Mouse (Mus musculus): ENCODE results near the gene Lypd4. TPM values are rescaled to one million over a fixed set of nuclear protein-coding genes. Genes with fewer than 3 reads are reported as not detected.

The Lypd4 gene
- total and polyA plus RNA-seq, 3 experiments: 0.11 TPM; not detected in 2

DNA sequence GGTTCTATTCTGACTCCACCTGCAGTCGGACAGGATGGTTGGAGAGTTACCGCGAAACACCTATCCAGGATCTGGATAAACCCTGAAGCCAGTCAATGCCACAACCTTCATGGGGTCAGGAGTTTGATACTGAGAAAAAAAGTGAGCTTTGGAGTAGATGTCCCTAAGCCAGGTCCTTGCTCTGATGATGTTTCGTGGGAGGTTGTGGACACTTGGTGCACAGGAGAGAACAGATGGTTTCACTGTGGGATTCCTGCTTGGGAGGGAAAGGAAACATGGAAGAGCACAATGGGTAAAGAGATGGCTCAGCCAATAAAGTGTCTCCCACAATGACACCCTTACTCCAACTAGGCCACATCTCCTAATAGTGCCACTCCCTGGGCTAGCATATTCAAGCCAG is 42.6 kb downstream of the Lypd4 start:
- H3K27me3 ChIP-seq (ENCODE audit: insufficient read depth, low read length): peaks cover 8% of the 10 kb centered on the region; the same call in 1 of the 2 replicates
- H3K9me3 ChIP-seq (replicated peaks): no peaks in the 10 kb centered on the region
- ATAC-seq (ENCODE audit: extremely low read depth, insufficient number of reproducible peaks, low FRiP score, poor library complexity, severe bottlenecking): no peak
- TF ChIP-seq CTCF (IDR thresholded peaks at IDR 0.05; ENCODE audit: low read depth, low read length): no peak
- TF ChIP-seq TAL1 (conservative IDR thresholded peaks at IDR 0.05; ENCODE audit: low read depth, low read length): no peak
- TF ChIP-seq GATA2 (IDR thresholded peaks at IDR 0.05; ENCODE audit: borderline replicate concordance, low read depth, low read length): no peak
- no peak for TF ChIP-seq POLR2AphosphoS5 (IDR thresholded peaks at IDR 0.05; ENCODE audit: insufficient replicate concordance, low read depth, low read length)
- no peak for TF ChIP-seq GATA1 (IDR thresholded peaks at IDR 0.05; ENCODE audit: borderline replicate concordance, low read length)
- no peak overlapping the region for H3K4me3 ChIP-seq (ENCODE audit: low read depth, low read length)
- no peaks in the 10 kb centered on the region for H3K4me1 ChIP-seq (ENCODE audit: insufficient read depth, low read depth, low read length)
- H3K36me3 ChIP-seq (replicated peaks): no peaks in the 10 kb centered on the region
- no peak for DNase-seq (ENCODE audit: low spot score)

DNA sequence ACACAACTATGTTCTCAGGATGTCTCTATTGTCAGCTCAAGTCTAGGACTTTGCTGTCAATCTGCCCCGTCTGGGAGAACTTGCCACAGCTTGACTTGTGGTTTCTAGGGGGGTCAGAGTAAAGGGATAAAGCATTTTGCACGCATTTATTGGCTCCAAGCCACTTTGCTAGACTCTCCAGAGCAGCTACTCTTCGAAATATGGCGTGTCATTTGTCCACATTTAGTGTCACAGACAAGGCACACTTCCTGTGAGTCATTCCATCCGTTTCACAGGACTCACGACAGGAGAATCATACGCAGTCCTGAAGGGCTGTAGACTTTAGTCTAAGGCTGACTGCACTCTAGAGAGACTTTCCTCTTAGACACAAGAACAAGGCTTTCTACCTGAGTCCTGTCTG is 45.3 kb downstream of the Lypd4 start:
- no peak for DNase-seq (ENCODE audit: low spot score)
- TF ChIP-seq GATA2 (IDR thresholded peaks at IDR 0.05; ENCODE audit: borderline replicate concordance, low read depth, low read length) (no peak), GATA1 (IDR thresholded peaks at IDR 0.05; ENCODE audit: borderline replicate concordance, low read length) (no peak), TAL1 (conservative IDR thresholded peaks at IDR 0.05; ENCODE audit: low read depth, low read length) (no peak), POLR2AphosphoS5 (IDR thresholded peaks at IDR 0.05; ENCODE audit: insufficient replicate concordance, low read depth, low read length) (no peak), CTCF (IDR thresholded peaks at IDR 0.05; ENCODE audit: low read depth, low read length) (no peak)
- Histone ChIP-seq H3K4me1 (ENCODE audit: insufficient read depth, low read depth, low read length) (no peaks in the 10 kb centered on the region), H3K4me3 (ENCODE audit: low read depth, low read length) (no peak overlapping the region), H3K9me3 (replicated peaks) (no peaks in the 10 kb centered on the region), H3K27me3 (ENCODE audit: insufficient read depth, low read length) (peaks cover 8% of the 10 kb centered on the region; the same call in 1 of the 2 replicates), H3K36me3 (replicated peaks) (no peaks in the 10 kb centered on the region)
- no peak for ATAC-seq (ENCODE audit: extremely low read depth, insufficient number of reproducible peaks, low FRiP score, poor library complexity, severe bottlenecking)

DNA sequence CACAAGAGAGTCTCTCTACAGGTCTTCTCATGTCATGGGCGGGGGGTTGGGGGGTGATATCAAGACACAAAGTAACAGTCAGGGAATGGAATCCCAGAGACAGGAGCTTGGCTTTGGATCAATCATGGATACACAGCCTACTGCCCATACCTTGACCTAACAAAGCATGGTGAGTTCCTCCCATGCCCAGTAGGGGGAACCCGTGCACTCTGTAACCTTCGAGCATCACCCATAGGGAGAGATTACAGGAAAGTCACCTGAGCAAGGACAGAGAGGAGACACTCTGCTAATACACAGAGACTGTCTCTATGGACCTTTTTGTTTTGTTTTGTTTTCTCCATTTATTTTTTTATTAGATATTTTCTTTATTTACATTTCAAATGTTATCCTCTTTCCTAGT is 52.2 kb downstream of the Lypd4 start:
- Histone ChIP-seq H3K27me3 (ENCODE audit: insufficient read depth, low read length) (peaks cover 8% of the 10 kb centered on the region), H3K9me3 (replicated peaks) (no peaks in the 10 kb centered on the region), H3K4me3 (ENCODE audit: low read depth, low read length) (no peak overlapping the region), H3K4me1 (ENCODE audit: insufficient read depth, low read depth, low read length) (no peaks in the 10 kb centered on the region), H3K36me3 (replicated peaks) (no peaks in the 10 kb centered on the region)
- ATAC-seq (ENCODE audit: extremely low read depth, insufficient number of reproducible peaks, low FRiP score, poor library complexity, severe bottlenecking): peak; percentile 57; the same call in 1 of the 2 replicates
- DNase-seq (ENCODE audit: low spot score): peak; percentile 57
- TF ChIP-seq GATA1 (IDR thresholded peaks at IDR 0.05; ENCODE audit: borderline replicate concordance, low read length) (no peak), CTCF (IDR thresholded peaks at IDR 0.05; ENCODE audit: low read depth, low read length) (peak; percentile 75)

Other genes with a start within 250 kb of the Lypd4 start
- not detected in 2 replicates for gene Lypd3, start 233.4 kb downstream of the Lypd4 start, total RNA-seq (2014; fragmentation: Nextera tagmentation)
- gene Lypd3, start 233.4 kb downstream of the Lypd4 start, total RNA-seq (2017): 0.23 TPM in 1 of 2 replicates, not detected in the other
- not detected in 2 replicates for gene Lypd3, start 233.4 kb downstream of the Lypd4 start, polyA plus RNA-seq (2012)
- not detected in 2 replicates for gene Tex101, start 193.3 kb downstream of the Lypd4 start, total RNA-seq (2014; fragmentation: Nextera tagmentation)
- gene Tex101, start 193.3 kb downstream of the Lypd4 start, total RNA-seq (2017): 0.16 TPM in 1 of 2 replicates, not detected in the other
- not detected in 2 replicates for gene Tex101, start 193.3 kb downstream of the Lypd4 start, polyA plus RNA-seq (2012)
- gene BC049730, start 160.7 kb downstream of the Lypd4 start, total RNA-seq (2014; fragmentation: Nextera tagmentation): not detected in 2 replicates
- gene BC049730, start 160.7 kb downstream of the Lypd4 start, total RNA-seq (2017): not detected in 2 replicates
- not detected in 2 replicates for gene BC049730, start 160.7 kb downstream of the Lypd4 start, polyA plus RNA-seq (2012)
- not detected in 2 replicates for gene Gm4763, start 143.0 kb downstream of the Lypd4 start, total RNA-seq (2014; fragmentation: Nextera tagmentation)
- not detected in 2 replicates for gene Gm4763, start 143.0 kb downstream of the Lypd4 start, total RNA-seq (2017)
- gene Gm4763, start 143.0 kb downstream of the Lypd4 start, polyA plus RNA-seq (2012): not detected in 2 replicates
- gene Cd177, start 109.6 kb downstream of the Lypd4 start, total RNA-seq (2014; fragmentation: Nextera tagmentation): not detected in 2 replicates
- gene Cd177, start 109.6 kb downstream of the Lypd4 start, total RNA-seq (2017): not detected in 2 replicates
- gene Cd177, start 109.6 kb downstream of the Lypd4 start, polyA plus RNA-seq (2012): 0.03 TPM in 1 of 2 replicates, not detected in the other
- gene Ceacam10, start 92.7 kb downstream of the Lypd4 start, total RNA-seq (2014; fragmentation: Nextera tagmentation): not detected in 2 replicates
- 0.17 and 0.27 TPM in 2 replicates for gene Ceacam10, start 92.7 kb downstream of the Lypd4 start, total RNA-seq (2017)
- not detected in 2 replicates for gene Ceacam10, start 92.7 kb downstream of the Lypd4 start, polyA plus RNA-seq (2012)
- not detected in 2 replicates for gene Gm9844, start 7.7 kb downstream of the Lypd4 start, total RNA-seq (2014; fragmentation: Nextera tagmentation)
- gene Gm9844, start 7.7 kb downstream of the Lypd4 start, total RNA-seq (2017): not detected in 2 replicates
- gene Gm9844, start 7.7 kb downstream of the Lypd4 start, polyA plus RNA-seq (2012): 1.3 and 1.7 TPM in 2 replicates
- gene Dmrtc2, start 116 bp upstream of the Lypd4 start, total RNA-seq (2014; fragmentation: Nextera tagmentation): not detected in 2 replicates
- not detected in 2 replicates for gene Dmrtc2, start 116 bp upstream of the Lypd4 start, total RNA-seq (2017)
- not detected in 2 replicates for gene Dmrtc2, start 116 bp upstream of the Lypd4 start, polyA plus RNA-seq (2012)
- gene Rps19, start 14.4 kb upstream of the Lypd4 start, total RNA-seq (2014; fragmentation: Nextera tagmentation): 877 and 949 TPM in 2 replicates
- 1,262 and 1,401 TPM in 2 replicates for gene Rps19, start 14.4 kb upstream of the Lypd4 start, total RNA-seq (2017)
- gene Rps19, start 14.4 kb upstream of the Lypd4 start, polyA plus RNA-seq (2012): 2,998 and 3,499 TPM in 2 replicates
- gene Cd79a, start 27.4 kb upstream of the Lypd4 start, total RNA-seq (2014; fragmentation: Nextera tagmentation): not detected in 2 replicates
- gene Cd79a, start 27.4 kb upstream of the Lypd4 start, total RNA-seq (2017): 0.11 TPM in 1 of 2 replicates, not detected in the other
- 0.04 TPM in 1 of 2 replicates, not detected in the other for gene Cd79a, start 27.4 kb upstream of the Lypd4 start, polyA plus RNA-seq (2012)
- gene Arhgef1, start 33.0 kb upstream of the Lypd4 start, total RNA-seq (2014; fragmentation: Nextera tagmentation): 97.4 and 107 TPM in 2 replicates
- 38.3 and 48.2 TPM in 2 replicates for gene Arhgef1, start 33.0 kb upstream of the Lypd4 start, total RNA-seq (2017)
- 365 and 371 TPM in 2 replicates for gene Arhgef1, start 33.0 kb upstream of the Lypd4 start, polyA plus RNA-seq (2012)
- not detected in 2 replicates for gene Gm4881, start 74.6 kb upstream of the Lypd4 start, total RNA-seq (2014; fragmentation: Nextera tagmentation)
- not detected in 2 replicates for gene Gm4881, start 74.6 kb upstream of the Lypd4 start, total RNA-seq (2017)
- gene Gm4881, start 74.6 kb upstream of the Lypd4 start, polyA plus RNA-seq (2012): not detected in 2 replicates
- 11.7 and 17.3 TPM in 2 replicates for gene Rabac1, start 102.8 kb upstream of the Lypd4 start, total RNA-seq (2014; fragmentation: Nextera tagmentation)
- gene Rabac1, start 102.8 kb upstream of the Lypd4 start, total RNA-seq (2017): 36.3 and 49.3 TPM in 2 replicates
- gene Rabac1, start 102.8 kb upstream of the Lypd4 start, polyA plus RNA-seq (2012): 79.9 and 99.9 TPM in 2 replicates
- not detected in 2 replicates for gene Atp1a3, start 136.0 kb upstream of the Lypd4 start, total RNA-seq (2014; fragmentation: Nextera tagmentation)
- gene Atp1a3, start 136.0 kb upstream of the Lypd4 start, total RNA-seq (2017): 0.06 and 0.11 TPM in 2 replicates
- 0.04 TPM in 1 of 2 replicates, not detected in the other for gene Atp1a3, start 136.0 kb upstream of the Lypd4 start, polyA plus RNA-seq (2012)
- gene Grik5, start 202.4 kb upstream of the Lypd4 start, total RNA-seq (2014; fragmentation: Nextera tagmentation): 168 and 198 TPM in 2 replicates
- gene Grik5, start 202.4 kb upstream of the Lypd4 start, total RNA-seq (2017): 75.9 and 91.3 TPM in 2 replicates
- 85.8 and 94.6 TPM in 2 replicates for gene Grik5, start 202.4 kb upstream of the Lypd4 start, polyA plus RNA-seq (2012)
- 31.5 and 31.7 TPM in 2 replicates for gene Zfp574, start 202.6 kb upstream of the Lypd4 start, total RNA-seq (2014; fragmentation: Nextera tagmentation)
- 14.8 and 15.4 TPM in 2 replicates for gene Zfp574, start 202.6 kb upstream of the Lypd4 start, total RNA-seq (2017)
- 66.3 and 69.0 TPM in 2 replicates for gene Zfp574, start 202.6 kb upstream of the Lypd4 start, polyA plus RNA-seq (2012)

All from G1E (cell line).